In the genomic region with DNA sequence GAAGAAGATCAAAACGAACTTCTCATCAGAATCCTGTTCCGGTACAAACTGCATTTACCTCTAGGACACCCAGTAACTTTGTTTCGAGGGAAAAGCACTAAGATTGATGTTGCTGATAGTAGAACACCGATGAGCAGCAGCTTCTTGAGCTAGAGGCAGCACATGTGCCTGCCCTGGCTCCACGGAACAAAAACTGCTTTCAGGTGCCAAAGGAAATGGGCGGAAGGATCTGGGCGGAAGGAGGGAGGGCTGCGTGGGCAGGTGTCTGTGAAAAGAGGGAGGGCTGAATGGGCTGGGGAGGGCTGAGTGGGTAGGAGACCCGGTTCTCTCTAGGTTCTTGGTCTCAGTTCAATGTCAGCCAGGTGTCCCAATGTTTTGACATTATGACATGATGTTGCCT, we compare ENCODE assay signal across 24 mouse cellular contexts. TPM values are rescaled to one million over a fixed set of nuclear protein-coding genes. Genes with fewer than 3 reads are reported as not detected.
A peak's percentile ranks its signal among the peaks of the same experiment; 100 is the strongest.
DNase-seq lines count a peak whose midpoint lies in the region; TF ChIP-seq lines count a peak whose summit lies in the region.
"Had no signal": no experiment of that assay in that cellular context is flagged by ENCODE, and none has a peak within 500 bp of the region (broad histone marks: within the 10 kb centered on the region; RNA-seq: fewer than 3 reads in every experiment).

No protein-coding gene starts in this region.

- H3K4me1 ChIP-seq in testis, adult 2 months (ENCODE audit: control insufficient read depth, insufficient read depth, low read length), result peaks cover 8% of the 10 kb centered on the region
- peaks cover 48% of the 10 kb centered on the region for H3K4me1 ChIP-seq in thymus, adult 2 months (replicated peaks; ENCODE audit: control insufficient read depth, insufficient read depth, low read length)
- H3K4me1 ChIP-seq: forebrain, embryonic 12.5 days; midbrain, embryonic 13.5 days had no signal

- no peak for TF ChIP-seq CTCF in testis, adult 2 months (IDR thresholded peaks at IDR 0.05; ENCODE audit: control insufficient read depth, insufficient read depth, insufficient replicate concordance, low read depth, low read length)
- TF ChIP-seq CTCF in thymus, adult 2 months (IDR thresholded peaks at IDR 0.05; ENCODE audit: borderline replicate concordance, control insufficient read depth, extremely low read depth, insufficient read depth, low read length, poor library complexity), result no peak

- H3K36me3 ChIP-seq in testis, adult 2 months (ENCODE audit: control insufficient read depth, insufficient read depth, low read length), result no peaks in the 10 kb centered on the region
- H3K36me3 ChIP-seq in thymus, adult 2 months (ENCODE audit: control insufficient read depth, insufficient read depth, low read length), result no peaks in the 10 kb centered on the region
- H3K36me3 ChIP-seq: embryonic facial prominence, embryonic 12.5 days; forebrain, embryonic 12.5 days; kidney, embryonic 15.5 days; limb, embryonic 15.5 days; midbrain, embryonic 13.5 days had no signal

- peak overlapping the region; percentile 74 for H3K4me3 ChIP-seq in testis, adult 2 months (ENCODE audit: control insufficient read depth, low read depth, low read length)
- no peak overlapping the region for H3K4me3 ChIP-seq in thymus, adult 2 months (ENCODE audit: control insufficient read depth, insufficient read depth, low read length)
- H3K4me3 ChIP-seq: embryonic facial prominence, embryonic 12.5 days; forebrain, embryonic 12.5 days; kidney, embryonic 15.5 days; limb, embryonic 15.5 days; megakaryocyte, embryonic 14.5 days; midbrain, embryonic 13.5 days had no signal

- no peaks in the 10 kb centered on the region for H3K27me3 ChIP-seq in testis, adult 2 months (ENCODE audit: control insufficient read depth, insufficient read depth, low read length)
- no peaks in the 10 kb centered on the region for H3K27me3 ChIP-seq in thymus, adult 2 months (ENCODE audit: control insufficient read depth, insufficient read depth, low read length)
- H3K27me3 ChIP-seq: embryonic facial prominence, embryonic 12.5 days; forebrain, embryonic 12.5 days; kidney, embryonic 15.5 days; limb, embryonic 15.5 days; midbrain, embryonic 13.5 days had no signal

- 0 out of 2 replicates have a peak overlapping the region, but pooled peaks have one; percentile 0 for H3K27ac ChIP-seq in testis, adult 2 months (ENCODE audit: control insufficient read depth, insufficient read depth, low read depth, low read length)
- H3K27ac ChIP-seq in thymus, adult 2 months (ENCODE audit: control insufficient read depth, insufficient read depth, low read length), result peak overlapping the region; percentile 40
- H3K27ac ChIP-seq: embryonic facial prominence, embryonic 12.5 days; forebrain, embryonic 12.5 days; hindbrain, postnatal 0 days; kidney, embryonic 15.5 days; limb, embryonic 15.5 days; liver, embryonic 14.5 days; midbrain, embryonic 13.5 days had no signal

- 10% methylated on average over 9 of the region's 9 CpGs for WGBS in thymus, adult 2 months

- no peak for DNase-seq in testis, postnatal 10 days (ENCODE audit: low spot score)
- DNase-seq in induced T-regulatory cell, adult 2 months (ENCODE audit: low read depth), result peak; percentile 84
- DNase-seq in thymus, adult 2 months, result peak; percentile 78
- peak; percentile 76 for DNase-seq in thymus, postnatal 4 days
- no peak for DNase-seq in left cerebral cortex, adult 8-10 months (ENCODE audit: low spot score in 2 of 2)
- no peak for DNase-seq in cerebellum, postnatal 36 days
- DNase-seq in embryo, embryonic 10 days (ENCODE audit: low spot score), result no peak
- DNase-seq: adrenal gland, postnatal 36 days; cerebellum, adult 9-11 months; kidney, adult 11 months; kidney, postnatal 4 days; left cerebral cortex, postnatal 4 days; lung, embryonic 14.5 days; right cerebral cortex, adult 18-20 months; right cerebral cortex, postnatal 4 days had no signal

- TF ChIP-seq POLR2A in testis, adult 2 months (IDR thresholded peaks at IDR 0.05; ENCODE audit: control insufficient read depth, low read depth, low read length), result no peak
- no peak for TF ChIP-seq POLR2A in thymus, adult 2 months (IDR thresholded peaks at IDR 0.05; ENCODE audit: control insufficient read depth, extremely low read depth, insufficient read depth, low read length, poor library complexity)

RNA-seq across cellular contexts. Expression of a gene that starts 39.5 kb away (rescaled TPM):
- 15.2 and 15.7 TPM in 2 replicates for polyA plus RNA-seq in testis, adult 2 months (2012; rRNA removed)
- polyA plus RNA-seq in thymus, adult 2 months (2012; rRNA removed), result 24.2 and 27.3 TPM in 2 replicates
- 10 to 100 TPM; 25.5 to 30.3 (median 26.7) TPM for total RNA-seq in left cerebral cortex, adult 8-10 months (2022)

RNA-seq across cellular contexts. Expression of a gene that starts 47.0 kb away (rescaled TPM):
- polyA plus RNA-seq in testis, adult 2 months (2012; rRNA removed), result 35.4 and 43.8 TPM in 2 replicates
- 69.9 and 160 TPM in 2 replicates for polyA plus RNA-seq in thymus, adult 2 months (2012; rRNA removed)
- 10 to 100 TPM; 85.2 to 87.7 (median 87.5) TPM for total RNA-seq in left cerebral cortex, adult 8-10 months (2022)

RNA-seq across cellular contexts. Expression of a gene that starts 50.4 kb away (rescaled TPM):
- polyA plus RNA-seq in testis, adult 2 months (2012; rRNA removed), result 115 TPM in 2 replicates
- polyA plus RNA-seq in thymus, adult 2 months (2012; rRNA removed), result 25.5 and 29.7 TPM in 2 replicates
- total RNA-seq in left cerebral cortex, adult 8-10 months (2022), result 100 to 1,000 TPM in 1 of 4 experiments, 10 to 100 TPM in 3; 86.0 to 101 (median 90.6) TPM

Comparison
In these comparisons a context has a peak if more than half of its experiments do, and no peak if none do; other contexts are left out.
1. DNase-seq: peak in induced T-regulatory cell, adult 2 months (single experiment), thymus, adult 2 months (single experiment) and thymus, postnatal 4 days (single experiment); none in testis, postnatal 10 days (single experiment), left cerebral cortex, adult 8-10 months (0 of 2), cerebellum, postnatal 36 days (0 of 2) and embryo, embryonic 10 days (single experiment).